Mouse (Mus musculus): ENCODE measurements around the gene Tssk4.
A peak's percentile ranks its signal among the peaks of the same experiment; 100 is the strongest.

Gene Tssk4

DNA sequence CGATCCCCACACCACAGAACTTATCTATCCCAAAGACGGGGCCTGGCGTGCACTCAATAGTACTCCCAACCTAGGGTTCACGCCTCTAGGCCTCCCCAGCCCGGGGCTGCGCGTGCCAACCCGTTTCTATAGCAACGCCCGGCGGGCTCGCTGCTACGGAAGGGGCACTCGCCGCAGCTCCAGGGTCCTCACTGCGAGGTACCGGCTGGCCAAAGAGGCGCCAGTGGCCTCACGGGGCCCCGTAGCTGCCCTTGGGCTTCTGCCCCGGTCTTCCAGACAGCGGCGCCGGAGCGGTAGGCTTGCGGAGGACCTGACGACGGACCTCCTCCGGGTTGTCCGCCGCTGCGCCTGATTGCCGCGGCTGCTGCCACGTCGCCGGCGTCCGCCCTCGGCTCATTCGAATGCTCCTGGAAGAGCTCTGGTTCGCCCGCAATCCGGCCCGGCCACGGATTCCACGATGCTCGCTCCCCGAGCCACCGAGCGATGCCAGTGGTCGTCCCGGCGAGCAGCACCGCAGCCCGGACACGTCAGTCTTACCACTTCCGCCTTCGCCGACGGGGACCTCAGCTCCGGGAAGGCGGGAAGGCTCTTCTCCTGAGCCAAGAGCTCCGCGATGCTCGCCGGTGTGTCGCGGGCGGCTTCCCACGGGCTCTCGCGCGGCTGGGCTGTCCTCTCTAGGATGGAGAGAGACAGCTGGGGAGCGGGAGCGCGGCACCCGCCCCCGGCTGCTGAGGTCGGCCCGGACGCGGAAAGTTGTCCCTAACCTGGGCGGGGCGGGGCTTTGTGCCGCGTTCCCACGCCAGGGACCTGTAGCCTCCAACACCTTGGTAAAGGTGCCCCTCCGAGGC lies 6.7 kb upstream of the Tssk4 start, which contains the start of gene Tm9sf1:
TSS of gene Tm9sf1 (minus strand) at position 747 of the 848 bp plus-strand sequence.
- peak; percentile 64 for DNase-seq (ENCODE audit: low read depth, low spot score)

DNA sequence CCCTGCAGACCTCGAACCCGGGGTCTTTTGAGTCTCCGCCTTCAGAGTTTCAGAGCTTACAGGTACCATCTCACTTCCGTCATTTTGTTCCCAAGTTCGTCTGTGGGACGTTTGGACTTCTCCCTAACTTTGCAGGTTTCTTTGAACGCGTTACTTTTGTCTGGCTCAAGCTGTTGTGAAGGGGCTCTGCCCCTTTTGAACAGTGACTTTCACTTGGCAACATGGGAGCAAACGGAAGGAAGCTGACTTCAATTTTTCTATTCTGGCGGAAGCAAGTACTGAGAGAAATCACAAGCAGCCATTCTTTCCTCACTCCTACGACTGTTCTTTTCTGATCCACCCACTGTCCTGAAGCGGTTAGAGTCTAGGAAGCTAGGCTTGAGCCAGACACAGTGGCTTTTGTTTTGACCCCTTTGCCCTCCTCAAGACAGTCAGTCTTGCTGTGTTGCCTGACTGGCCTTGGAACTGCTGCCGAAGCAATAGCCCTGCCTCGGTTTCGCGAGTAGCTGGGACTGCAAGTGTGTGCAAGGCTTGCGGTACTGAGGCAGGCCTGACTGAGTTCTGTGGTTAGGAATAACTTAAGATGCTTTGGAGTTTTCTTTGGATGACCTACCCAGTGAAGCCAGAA lies 5.6 kb upstream of the Tssk4 start:
- no peak for DNase-seq (ENCODE audit: low read depth, low spot score)

DNA sequence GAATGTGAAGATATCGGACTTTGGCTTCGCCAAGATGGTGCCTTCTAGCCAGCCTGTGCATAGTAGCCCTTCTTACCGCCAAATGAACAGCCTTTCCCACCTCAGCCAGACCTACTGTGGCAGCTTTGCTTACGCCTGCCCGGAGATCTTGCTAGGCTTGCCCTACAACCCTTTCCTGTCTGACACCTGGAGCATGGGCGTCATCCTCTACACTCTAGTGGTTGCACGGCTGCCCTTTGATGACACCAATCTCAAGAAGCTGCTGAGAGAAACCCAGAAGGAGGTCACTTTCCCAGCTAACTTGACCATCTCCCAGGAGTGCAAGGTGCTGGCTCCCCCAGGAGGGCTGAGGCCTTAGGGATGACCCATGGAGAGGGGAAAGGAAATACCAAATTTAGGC lies 1.5 kb downstream of the Tssk4 start:
- DNase-seq (ENCODE audit: low read depth, low spot score): no peak

DNA sequence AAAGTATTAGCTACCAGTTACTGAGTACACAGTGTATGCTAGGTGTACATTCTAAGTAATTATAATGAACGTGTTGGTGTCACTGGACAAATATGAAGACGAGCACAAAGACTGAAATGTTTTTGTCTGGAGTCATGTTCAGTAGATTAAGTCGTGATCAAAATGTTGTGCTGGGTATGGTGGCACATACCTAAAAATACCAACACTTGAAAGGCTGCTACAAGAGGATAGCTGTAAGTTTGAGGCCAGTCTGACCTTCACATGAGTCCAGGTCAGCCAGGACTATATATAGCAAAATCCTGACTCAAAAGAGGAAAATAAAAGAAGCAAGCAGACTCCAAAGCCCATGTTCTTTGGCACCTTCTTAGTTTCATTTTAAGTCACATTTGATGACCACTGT lies 7.0 kb downstream of the Tssk4 start:
- no peak for DNase-seq (ENCODE audit: low read depth, low spot score)

DNA sequence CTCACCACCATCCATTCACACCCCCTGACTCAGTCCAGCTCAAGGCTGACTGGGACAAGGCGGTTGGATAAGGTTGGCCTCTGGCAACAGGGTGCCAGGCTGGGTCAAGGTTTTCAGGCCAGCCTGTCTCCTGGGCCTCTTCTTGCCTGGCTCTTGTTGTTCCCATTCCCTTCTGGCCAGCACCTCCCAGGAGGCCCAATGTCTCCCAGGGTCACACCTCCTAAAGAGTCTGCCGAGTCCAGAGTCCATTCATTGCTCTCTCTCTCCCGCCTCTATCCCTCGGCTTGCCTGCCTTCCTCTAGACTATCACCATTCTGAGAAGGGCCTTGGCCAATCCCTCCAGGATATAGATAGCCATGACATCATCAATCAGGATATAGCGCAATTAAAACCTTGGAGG lies 8.0 kb downstream of the Tssk4 start:
- no peak for DNase-seq (ENCODE audit: low read depth, low spot score)

DNA sequence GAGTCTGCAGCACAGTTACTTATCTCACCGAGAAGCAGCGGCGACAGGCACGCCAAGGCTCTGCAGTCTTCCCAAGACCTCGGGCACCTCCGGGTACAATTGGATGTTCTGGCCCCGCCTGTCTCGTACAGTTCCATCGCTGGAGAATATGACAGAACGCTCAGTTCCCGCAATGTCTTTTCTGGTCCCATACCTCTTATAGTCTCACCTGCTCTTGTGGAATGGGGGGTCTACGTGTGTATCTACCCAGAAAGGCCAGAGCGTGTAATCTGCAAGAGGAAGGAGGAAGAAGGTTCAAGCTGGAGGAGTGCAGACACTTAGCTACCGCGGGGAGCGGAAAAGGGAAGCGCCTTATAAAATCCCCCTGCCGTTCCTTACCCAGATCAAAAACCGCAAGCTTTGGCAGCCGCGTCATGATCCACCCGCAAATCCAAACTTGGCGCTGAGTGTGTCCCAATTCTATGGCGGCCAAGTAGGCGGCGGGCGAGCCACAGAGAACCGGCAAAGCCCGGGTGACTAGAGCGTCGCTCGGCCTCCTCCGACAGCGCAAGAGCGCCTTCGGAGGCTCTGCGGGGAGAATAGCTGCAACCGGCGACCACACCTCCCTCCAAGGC lies 10.1 kb downstream of the Tssk4 start, which contains the start of gene Mdp1:
TSS of gene Mdp1 (minus strand) at position 549 of the 614 bp plus-strand sequence.
- DNase-seq (ENCODE audit: low read depth, low spot score): peak; percentile 80

DNA sequence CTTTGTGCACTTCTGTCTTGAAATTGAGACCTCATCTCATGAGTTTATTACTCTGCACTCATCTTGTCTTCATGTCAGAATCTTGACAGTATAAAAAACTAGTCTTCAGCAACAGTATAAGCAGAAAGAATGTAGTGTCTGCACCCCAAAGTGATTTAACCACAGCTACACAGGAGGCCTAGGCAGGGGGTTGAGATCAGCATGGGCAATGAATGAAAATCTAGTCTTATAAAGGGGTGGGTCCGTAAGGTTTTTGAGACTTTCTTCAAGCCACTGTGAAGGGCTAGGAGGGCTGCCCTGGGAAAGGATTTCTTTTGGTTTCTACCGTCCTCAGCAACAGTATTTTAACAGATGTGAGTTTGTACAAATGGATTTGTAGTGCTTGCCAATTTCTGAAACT lies 10.7 kb downstream of the Tssk4 start:
- DNase-seq (ENCODE audit: low read depth, low spot score): no peak

DNA sequence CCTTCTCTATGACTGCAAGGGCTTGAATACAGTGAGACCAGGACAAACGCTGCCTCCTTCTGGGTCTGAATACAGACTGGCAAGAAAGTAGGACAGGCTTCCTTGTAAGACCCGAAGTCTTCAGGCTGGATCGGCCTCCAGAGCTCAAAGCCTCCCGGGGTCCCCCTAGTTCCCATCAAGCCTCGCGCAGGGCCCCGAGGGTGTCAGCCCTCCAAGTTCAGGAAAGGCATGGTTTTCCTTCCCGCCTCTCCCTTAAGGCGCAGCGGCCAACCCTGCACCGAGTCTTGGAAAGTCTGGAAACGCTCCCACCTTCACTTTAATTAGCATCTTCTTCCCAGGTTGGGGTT lies 21.5 kb downstream of the Tssk4 start:
- DNase-seq (ENCODE audit: low read depth, low spot score): no peak

DNA sequence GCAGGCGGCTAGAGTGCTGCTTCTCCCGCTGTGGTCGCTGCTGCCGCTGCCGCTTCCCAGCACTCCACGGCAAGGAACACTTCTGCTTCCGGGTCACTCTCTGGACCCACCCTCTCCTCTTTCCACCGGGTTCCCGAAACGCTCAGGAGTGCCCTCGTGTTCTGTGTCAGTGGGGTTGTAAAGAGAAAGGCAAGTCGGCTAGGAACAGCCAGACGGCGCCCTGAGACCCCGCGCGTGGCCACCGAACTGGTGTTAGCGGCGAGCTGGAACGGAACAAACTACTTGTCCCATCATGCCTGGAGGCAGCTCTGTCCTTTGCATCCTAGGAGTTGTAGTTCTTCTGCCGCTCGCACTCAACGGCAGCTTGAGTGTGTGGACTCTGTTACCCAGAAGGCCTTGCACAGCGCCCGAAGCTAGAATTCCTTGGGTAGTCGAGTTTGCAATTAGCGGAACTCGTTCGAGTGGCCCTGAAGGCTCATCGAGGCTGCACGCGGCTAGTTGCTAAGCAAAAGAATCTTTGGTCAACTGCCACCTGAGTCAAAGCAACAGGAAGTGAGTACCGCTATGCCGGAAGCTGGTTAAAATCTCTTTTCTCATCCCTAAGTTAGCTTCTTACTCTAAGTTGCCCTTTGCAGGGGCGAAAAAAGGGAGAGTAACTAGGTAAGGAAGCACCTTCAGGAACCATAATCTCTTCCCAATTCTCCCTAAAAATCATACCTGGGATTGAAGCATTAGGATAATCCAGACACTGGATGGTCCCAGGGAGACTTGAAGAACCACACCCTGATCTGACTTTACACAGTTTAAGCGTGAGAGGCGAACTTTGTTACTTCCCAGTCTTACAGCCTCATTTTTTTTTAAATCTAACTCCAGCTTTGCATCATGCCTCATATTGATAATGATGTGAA lies 22.1 kb downstream of the Tssk4 start, which contains the start of the genes Gmpr2 and Nedd8:
TSS of gene Gmpr2 (plus strand) at position 109 of the 908 bp plus-strand sequence.
TSS of gene Nedd8 (minus strand) at position 292 of the 908 bp plus-strand sequence.
- peak; percentile 94 for DNase-seq (ENCODE audit: low read depth, low spot score)

DNA sequence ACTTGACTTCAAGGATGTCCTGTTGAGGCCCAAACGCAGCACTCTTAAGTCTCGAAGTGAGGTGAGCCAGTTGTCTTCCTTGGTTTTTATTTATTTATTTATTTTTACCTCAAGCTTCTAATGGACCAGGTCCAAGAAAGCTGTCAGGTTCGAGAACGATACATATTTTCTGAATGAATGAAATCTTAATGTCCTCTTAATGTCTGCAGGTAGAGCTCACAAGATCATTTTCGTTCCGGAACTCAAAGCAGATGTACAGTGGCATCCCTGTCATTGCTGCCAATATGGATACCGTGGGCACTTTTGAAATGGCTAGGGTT lies 22.7 kb downstream of the Tssk4 start:
- no peak for DNase-seq (ENCODE audit: low read depth, low spot score)

DNA sequence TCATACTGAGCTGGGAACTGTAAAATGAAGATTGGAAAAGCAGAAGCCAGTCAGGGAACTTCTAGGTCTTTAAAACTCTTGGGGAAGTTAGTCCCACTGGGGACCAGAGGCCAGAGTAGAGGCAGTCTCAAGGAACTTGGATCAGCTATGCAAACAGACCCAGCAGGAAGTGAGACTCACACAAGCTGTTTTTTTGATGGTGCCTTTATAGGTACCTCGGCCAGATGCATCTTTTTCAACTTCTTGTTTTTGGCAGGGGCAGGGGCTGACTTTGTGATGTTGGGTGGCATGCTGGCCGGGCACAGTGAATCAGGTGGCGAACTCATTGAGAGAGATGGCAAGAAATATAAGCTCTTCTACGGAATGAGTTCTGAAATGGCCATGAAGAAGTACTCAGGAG lies 27.6 kb downstream of the Tssk4 start:
- DNase-seq (ENCODE audit: low read depth, low spot score): no peak

DNA sequence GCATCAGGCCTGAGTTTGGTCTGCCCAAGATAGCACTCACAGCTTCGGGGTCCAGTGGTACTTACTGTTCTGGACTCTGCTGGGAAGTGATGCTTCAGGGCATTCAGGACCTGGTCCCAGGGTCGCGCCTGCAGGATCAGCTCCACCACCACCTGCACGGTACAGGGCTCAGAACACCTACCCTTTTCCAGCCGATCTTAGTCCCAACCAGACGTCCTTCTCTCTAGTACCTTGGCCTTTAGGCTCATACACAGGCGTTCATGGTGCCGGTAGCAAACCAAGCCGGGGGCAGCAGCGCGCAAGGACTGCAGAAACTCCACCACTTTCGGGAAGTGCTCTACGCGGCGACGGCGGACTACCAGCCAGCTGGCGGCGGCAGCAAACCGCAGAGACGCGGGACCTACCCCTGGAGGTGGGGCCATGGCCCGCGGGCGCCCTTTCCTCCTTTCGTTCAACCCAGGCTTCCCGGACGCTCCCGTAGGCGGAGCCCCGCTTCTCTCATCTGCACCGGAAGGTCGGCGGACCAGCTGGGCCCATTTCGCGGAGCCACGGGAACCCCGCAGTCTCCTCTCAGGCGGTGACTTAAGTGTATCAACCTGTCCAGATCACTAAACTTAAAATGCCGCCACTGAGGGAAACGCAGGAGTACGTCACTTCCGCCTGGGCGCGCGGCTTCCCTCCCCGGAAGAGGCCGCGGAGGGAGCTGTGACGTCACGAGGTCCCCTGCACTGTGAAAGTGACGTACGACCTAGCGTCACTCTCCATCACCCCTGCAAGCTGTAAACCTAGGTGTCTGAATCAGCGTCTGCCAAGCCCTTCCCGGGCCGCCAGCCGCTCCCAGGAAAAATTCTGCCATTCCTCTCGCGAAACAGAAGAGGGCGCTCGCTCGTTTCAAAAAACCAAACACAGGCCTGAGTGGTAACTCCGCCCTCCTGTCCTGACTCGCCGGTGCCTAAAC lies 31.5 kb downstream of the Tssk4 start, which contains the start of gene Tinf2:
TSS of gene Tinf2 (minus strand) at position 661 of the 958 bp plus-strand sequence.
- DNase-seq (ENCODE audit: low read depth, low spot score): peak; percentile 99

DNA sequence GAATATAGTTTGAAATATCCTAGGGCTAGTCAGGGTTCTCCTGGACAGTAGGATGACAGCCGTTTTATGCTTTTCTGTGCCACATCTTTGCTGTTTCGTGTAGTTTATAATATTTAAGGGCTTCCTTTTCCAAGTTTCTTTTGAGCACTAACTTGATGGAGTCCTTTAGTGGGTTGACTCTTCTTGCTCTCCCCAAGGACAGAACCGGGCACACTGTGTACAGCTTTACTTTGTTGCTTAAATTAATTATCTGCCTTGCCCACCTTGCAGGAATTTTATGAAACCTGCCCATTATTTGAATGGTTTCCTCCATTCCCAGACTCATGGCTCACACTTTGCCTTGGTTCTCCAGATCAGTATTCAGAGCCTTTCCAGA lies 32.1 kb downstream of the Tssk4 start:
- DNase-seq (ENCODE audit: low read depth, low spot score): no peak

DNA sequence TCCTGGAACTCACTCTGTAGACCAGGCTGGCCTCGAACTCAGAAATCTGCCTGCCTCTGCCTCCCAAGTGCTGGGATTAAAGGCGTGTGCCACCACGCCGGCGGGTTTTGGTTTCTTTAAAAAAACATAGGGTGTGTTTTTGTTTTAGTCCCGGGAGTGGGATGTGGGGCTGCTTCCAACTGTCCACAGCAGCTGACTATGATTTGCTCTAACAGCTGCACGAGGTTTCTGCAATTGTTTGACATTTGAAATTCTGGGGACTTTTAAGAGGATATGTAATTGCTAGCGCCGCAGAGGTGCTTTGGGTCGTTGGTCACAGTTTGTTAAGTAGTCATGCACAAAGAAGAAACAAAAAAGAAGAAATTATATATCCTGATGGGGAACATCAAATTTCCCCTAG lies 39.4 kb downstream of the Tssk4 start:
- no peak for DNase-seq (ENCODE audit: low read depth, low spot score)

DNA sequence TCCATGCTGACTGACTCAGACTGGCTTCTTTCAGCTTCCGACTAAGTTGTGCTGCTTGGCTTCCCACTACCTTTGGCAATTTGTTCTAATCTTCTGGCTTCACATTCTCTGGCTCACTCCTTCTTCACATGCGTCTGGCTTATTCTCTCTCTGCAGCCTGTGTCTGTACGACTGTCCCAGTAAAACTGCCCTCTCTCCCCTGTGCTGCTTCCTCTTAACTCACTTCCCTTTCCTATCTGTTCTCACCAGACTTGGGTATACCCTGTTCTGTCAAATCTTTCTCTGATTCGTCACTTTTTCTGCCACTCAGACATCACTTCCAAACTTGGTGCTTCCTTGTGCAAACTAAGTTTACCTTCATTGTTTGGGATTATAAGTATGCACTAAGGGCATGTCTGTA lies 47.2 kb downstream of the Tssk4 start:
- no peak for DNase-seq (ENCODE audit: low read depth, low spot score)

DNA sequence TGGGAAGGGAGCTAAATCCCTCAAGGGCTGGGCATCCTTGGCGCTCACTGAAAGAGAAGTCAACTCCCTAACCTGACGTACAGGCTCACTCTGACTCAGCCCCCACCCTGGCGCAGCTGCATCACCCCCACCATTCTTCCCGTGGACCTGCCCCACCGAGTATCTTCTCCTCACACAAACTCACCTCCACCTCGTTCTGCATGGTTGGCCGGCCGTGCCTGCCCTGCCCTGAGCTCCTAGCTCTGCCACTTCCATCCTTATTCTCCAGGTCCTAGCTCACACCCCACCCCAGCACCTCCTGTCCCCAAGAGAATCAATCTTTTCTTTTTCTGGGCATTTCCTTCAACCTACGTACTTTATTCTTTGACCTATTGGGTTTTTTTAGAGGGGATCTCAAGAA lies 51.1 kb downstream of the Tssk4 start:
- no peak for DNase-seq (ENCODE audit: low read depth, low spot score)

All from forelimb bud, embryonic 11.5 days (tissue).